Mouse (Mus musculus) megakaryocyte, embryonic 14.5 days (primary cell): ENCODE data around the gene Dmc1. TPM values are rescaled to one million over a fixed set of nuclear protein-coding genes. Genes with fewer than 3 reads are reported as not detected.
A peak's percentile ranks its signal among the peaks of the same experiment; 100 is the strongest.

Source experiments
- H3K27me3 ChIP-seq: replicated peaks from 2 replicates; pipeline ENCODE3; 2012; ENCODE audit warnings: inconsistent platforms
- H3K36me3 ChIP-seq: replicated peaks from 2 replicates; pipeline ENCODE3; 2012; ENCODE audit warnings: low read length, inconsistent platforms, mixed read lengths
- H3K4me1 ChIP-seq: 2 replicates; pipeline ENCODE4 v1.6.1; 2012; ENCODE audit warnings: inconsistent platforms
- H3K4me3 ChIP-seq: replicated peaks from 2 replicates; pipeline ENCODE3; 2012; ENCODE audit warnings: moderate library complexity, mild to moderate bottlenecking, inconsistent platforms
- H3K9me3 ChIP-seq: 2 replicates; pipeline ENCODE4 v1.6.1; 2012; ENCODE audit warnings: inconsistent platforms
- FLI1 ChIP-seq: IDR thresholded peaks from 2 replicates; pipeline ENCODE4 v1.6.1; 2012; ENCODE audit warnings: low read length, inconsistent platforms, mixed read lengths
- GATA1 ChIP-seq: IDR thresholded peaks from 3 replicates; pipeline ENCODE4 v1.6.1; 2012; ENCODE audit warnings: mixed read lengths, low read length, inconsistent platforms, borderline replicate concordance
- polyA plus RNA-seq: library from polyadenylated mRNA; stranded (reverse); fragments of >175 nt; gene quantifications from 2 replicates; pipeline ENCODE4 v1.2.3, GENCODE M21; 2012; ENCODE audit warnings: low replicate concordance; ENCODE audit not compliant: insufficient read depth

Dmc1 gene
- polyA plus RNA-seq, 1 experiment: not detected

GRCm38 (mm10) chr15:79576947-79577346 is 28.0 kb downstream of the Dmc1 start:
- H3K4me3 ChIP-seq: no peak overlapping the region
- H3K4me1 ChIP-seq: peaks cover 15% of the 10 kb centered on the region; the same call in 1 of the 2 replicates

GRCm38 (mm10) chr15:79575543-79576222 is 29.2 kb downstream of the Dmc1 start:
- TF ChIP-seq FLI1 (no peak), GATA1 (no peak)
- no peaks in the 10 kb centered on the region for H3K36me3 ChIP-seq
- H3K4me3 ChIP-seq: no peak overlapping the region
- peaks cover 3% of the 10 kb centered on the region for H3K27me3 ChIP-seq
- no peaks in the 10 kb centered on the region for H3K9me3 ChIP-seq
- H3K4me1 ChIP-seq: peaks cover 15% of the 10 kb centered on the region; the same call in 1 of the 2 replicates

More at GRCm38 (mm10) chr15:79576947-79577346, 28.0 kb downstream of the Dmc1 start:
- H3K36me3 ChIP-seq: no peaks in the 10 kb centered on the region
- H3K9me3 ChIP-seq: 0 out of 2 replicates have a peak, but pooled peaks cover 4% of the 10 kb centered on the region
- H3K27me3 ChIP-seq: peaks cover 2% of the 10 kb centered on the region
- TF ChIP-seq FLI1: no peak
- no peak for TF ChIP-seq GATA1

- Histone ChIP-seq H3K36me3 (no peaks in the 10 kb centered on the region), H3K4me3 (no peak overlapping the region), H3K4me1 (peaks cover 19% of the 10 kb centered on the region), H3K9me3 (0 out of 2 replicates have a peak, but pooled peaks cover 2% of the 10 kb centered on the region), H3K27me3 (peaks cover 29% of the 10 kb centered on the region)
- TF ChIP-seq GATA1 (no peak), FLI1 (no peak)
These were observed 42.5 kb downstream of the Dmc1 start for GRCm38 (mm10) chr15:79562417-79562816.

GRCm38 (mm10) chr15:79559649-79560048 is 45.3 kb downstream of the Dmc1 start:
- Histone ChIP-seq H3K4me1 (peaks cover 19% of the 10 kb centered on the region), H3K4me3 (no peak overlapping the region), H3K9me3 (0 out of 2 replicates have a peak, but pooled peaks cover 2% of the 10 kb centered on the region), H3K36me3 (no peaks in the 10 kb centered on the region), H3K27me3 (peaks cover 24% of the 10 kb centered on the region)
- no peak for TF ChIP-seq GATA1
- TF ChIP-seq FLI1: no peak

GRCm38 (mm10) chr15:79552566-79552965 is 52.3 kb downstream of the Dmc1 start:
- Histone ChIP-seq H3K4me3 (no peak overlapping the region), H3K9me3 (peaks cover 1% of the 10 kb centered on the region; the same call in 1 of the 2 replicates), H3K27me3 (peaks cover 23% of the 10 kb centered on the region), H3K36me3 (no peaks in the 10 kb centered on the region), H3K4me1 (peaks cover 9% of the 10 kb centered on the region; the same call in 1 of the 2 replicates)
- no peak for TF ChIP-seq FLI1
- no peak for TF ChIP-seq GATA1

GRCm38 (mm10) chr15:79548226-79548625 is 56.7 kb downstream of the Dmc1 start:
- Histone ChIP-seq H3K9me3 (peaks cover 8% of the 10 kb centered on the region; the same call in 1 of the 2 replicates), H3K4me3 (no peak overlapping the region), H3K4me1 (peaks cover 19% of the 10 kb centered on the region), H3K36me3 (peaks cover 23% of the 10 kb centered on the region), H3K27me3 (peaks cover 16% of the 10 kb centered on the region)
- no peak for TF ChIP-seq FLI1
- TF ChIP-seq GATA1: no peak

- Histone ChIP-seq H3K4me1 (peaks cover 23% of the 10 kb centered on the region), H3K36me3 (peaks cover 32% of the 10 kb centered on the region), H3K27me3 (peaks cover 14% of the 10 kb centered on the region), H3K4me3 (peak overlapping the region; percentile 98), H3K9me3 (peaks cover 8% of the 10 kb centered on the region; the same call in 1 of the 2 replicates)
- TF ChIP-seq FLI1 (no peak), GATA1 (no peak)
These were observed 57.6 kb downstream of the Dmc1 start for GRCm38 (mm10) chr15:79547289-79547820.

GRCm38 (mm10) chr15:79546410-79547288 is 58.3 kb downstream of the Dmc1 start, which contains the start of gene Ddx17:
TSS of gene Ddx17 (minus strand) at chr15:79546741.
- Histone ChIP-seq H3K27me3 (peaks cover 11% of the 10 kb centered on the region), H3K4me1 (peaks cover 23% of the 10 kb centered on the region), H3K36me3 (peaks cover 39% of the 10 kb centered on the region), H3K9me3 (peaks cover 8% of the 10 kb centered on the region; the same call in 1 of the 2 replicates), H3K4me3 (peak within 1 kb of the TSS; percentile 98)
- TF ChIP-seq GATA1: no peak
- TF ChIP-seq FLI1: no peak

GRCm38 (mm10) chr15:79545921-79546399 is 58.9 kb downstream of the Dmc1 start:
- Histone ChIP-seq H3K27me3 (peaks cover 7% of the 10 kb centered on the region), H3K4me1 (peaks cover 23% of the 10 kb centered on the region), H3K36me3 (peaks cover 45% of the 10 kb centered on the region), H3K4me3 (peak overlapping the region; percentile 98), H3K9me3 (peaks cover 8% of the 10 kb centered on the region; the same call in 1 of the 2 replicates)
- no peak for TF ChIP-seq FLI1
- TF ChIP-seq GATA1: no peak
